Mouse (Mus musculus): ENCODE data around the gene Hist1h3c. TPM values are rescaled to one million over a fixed set of nuclear protein-coding genes. Genes with fewer than 3 reads are reported as not detected.

The Hist1h3c gene
- total and polyA plus RNA-seq, 3 experiments = 2.5 TPM; not detected in 2

GRCm38 (mm10) chr13:23695514-23695913 lies 49.9 kb downstream of the Hist1h3c start, which contains the start of gene Hist1h1t:
Gene Hist1h1t (plus strand): TSS chr13:23695814.
- intact Hi-C loops (cut with DNase I) = loop anchor here (5.0 to 10.0 kb wide), 3 partner anchors 263 to 1981 kb away; partner anchors contain the start of genes Hist1h2ah, Hist1h2ai, Hist1h2bk and Hist1h2bl
- H3K4me1 ChIP-seq (ENCODE audit: control insufficient read depth, insufficient read depth, low read length) = no peaks in the 10 kb centered on the region; the same call in 1 of the 2 replicates
- TF ChIP-seq POLR2A (IDR thresholded peaks at IDR 0.05; ENCODE audit: insufficient read depth, low read depth, low read length) (no peak), EP300 (IDR thresholded peaks at IDR 0.05; ENCODE audit: insufficient read depth, low read depth, low read length) (no peak), CTCF (IDR thresholded peaks at IDR 0.05) (no peak)
- no peaks in the 10 kb centered on the region for H3K27me3 ChIP-seq (ENCODE audit: control insufficient read depth, insufficient read depth, low read length)
- H3K4me3 ChIP-seq = no peak within 1 kb of the TSS
- 48% methylated on average over 13 of the region's 13 CpGs for WGBS
- no peak within 1 kb of the TSS for H3K9ac ChIP-seq (ENCODE audit: low read depth, low read length)
- no peaks in the 10 kb centered on the region for H3K36me3 ChIP-seq (ENCODE audit: control insufficient read depth, insufficient read depth, low read length)
- no peak within 1 kb of the TSS for H3K27ac ChIP-seq
- H3K79me2 ChIP-seq (replicated peaks; ENCODE audit: control insufficient read depth, insufficient read depth, low read length) = no peaks in the 10 kb centered on the region
- no peak for DNase-seq

Small RNA genes within 50 kb of the gene (microRNA-seq; reads per million reads assigned to microRNA genes)
- 0 reads per million in 2 experiments for gene Gm44314
- gene Gm44484 = 0 reads per million in 2 experiments

Other genes with a start within 250 kb of the Hist1h3c start
Only the 30 nearest of the 37 such genes appear.
- under 1 TPM; 0.86 to 0.91 TPM for gene Hist1h1d, start 192.3 kb downstream of the Hist1h3c start, total RNA-seq (2021)
- gene Hist1h1d, start 192.3 kb downstream of the Hist1h3c start, polyA plus RNA-seq (2012; rRNA removed) = 0.04 and 0.09 TPM in 2 replicates
- gene Hist1h3e, start 183.2 kb downstream of the Hist1h3c start, total RNA-seq (2021) = 10 to 100 TPM; 14.0 to 14.6 TPM
- gene Hist1h3e, start 183.2 kb downstream of the Hist1h3c start, polyA plus RNA-seq (2012; rRNA removed) = 1.8 and 2.0 TPM in 2 replicates
- gene Hist1h2ae, start 174.4 kb downstream of the Hist1h3c start, total RNA-seq (2021) = 1 to 10 TPM; 1.8 to 2.8 TPM
- gene Hist1h2ae, start 174.4 kb downstream of the Hist1h3c start, polyA plus RNA-seq (2012; rRNA removed) = 0.49 and 0.50 TPM in 2 replicates
- gene Hist1h2bg, start 174.2 kb downstream of the Hist1h3c start, total RNA-seq (2021) = 10 to 100 TPM; 16.4 to 19.5 TPM
- gene Hist1h2bg, start 174.2 kb downstream of the Hist1h3c start, polyA plus RNA-seq (2012; rRNA removed) = 3.3 TPM in 2 replicates
- gene Hist1h2bf, start 171.4 kb downstream of the Hist1h3c start, total RNA-seq (2021) = 1 to 10 TPM; 5.2 to 8.4 TPM
- 1.00 TPM in 1 of 2 replicates, not detected in the other for gene Hist1h2bf, start 171.4 kb downstream of the Hist1h3c start, polyA plus RNA-seq (2012; rRNA removed)
- gene Hist1h2ad, start 171.2 kb downstream of the Hist1h3c start, total RNA-seq (2021) = 1 to 10 TPM; 1.4 to 2.8 TPM
- 0.61 TPM in 1 of 2 replicates, not detected in the other for gene Hist1h2ad, start 171.2 kb downstream of the Hist1h3c start, polyA plus RNA-seq (2012; rRNA removed)
- gene Hist1h3d, start 169.8 kb downstream of the Hist1h3c start, total RNA-seq (2021) = 1 to 10 TPM; 1.5 to 2.3 TPM
- 1.1 and 1.6 TPM in 2 replicates for gene Hist1h3d, start 169.8 kb downstream of the Hist1h3c start, polyA plus RNA-seq (2012; rRNA removed)
- 10 to 100 TPM; 47.3 to 51.7 TPM for gene Hist1h4d, start 164.0 kb downstream of the Hist1h3c start, total RNA-seq (2021)
- 1.7 and 2.5 TPM in 2 replicates for gene Hist1h4d, start 164.0 kb downstream of the Hist1h3c start, polyA plus RNA-seq (2012; rRNA removed)
- gene Hist1h2be, start 124.5 kb downstream of the Hist1h3c start, total RNA-seq (2021) = 1 to 10 TPM; 8.8 to 9.8 TPM
- gene Hist1h2be, start 124.5 kb downstream of the Hist1h3c start, polyA plus RNA-seq (2012; rRNA removed) = 2.4 and 4.9 TPM in 2 replicates
- 10 to 100 TPM; 20.4 to 28.8 TPM for gene Hist1h1e, start 123.0 kb downstream of the Hist1h3c start, total RNA-seq (2021)
- gene Hist1h1e, start 123.0 kb downstream of the Hist1h3c start, polyA plus RNA-seq (2012; rRNA removed) = 1.3 and 3.2 TPM in 2 replicates
- 1 to 10 TPM; 1.3 to 1.6 TPM for gene Hist1h2ac, start 61.7 kb downstream of the Hist1h3c start, total RNA-seq (2021)
- gene Hist1h2ac, start 61.7 kb downstream of the Hist1h3c start, polyA plus RNA-seq (2012; rRNA removed) = 0.57 and 0.76 TPM in 2 replicates
- gene Hist1h2bc, start 61.4 kb downstream of the Hist1h3c start, total RNA-seq (2021) = 10 to 100 TPM; 73.4 to 78.7 TPM
- gene Hist1h2bc, start 61.4 kb downstream of the Hist1h3c start, polyA plus RNA-seq (2012; rRNA removed) = 119 and 135 TPM in 2 replicates
- not detected for gene Hist1h1t, start 49.8 kb downstream of the Hist1h3c start, total RNA-seq (2021)
- not detected in 2 replicates for gene Hist1h1t, start 49.8 kb downstream of the Hist1h3c start, polyA plus RNA-seq (2012; rRNA removed)
- gene Hist1h4c, start 47.1 kb downstream of the Hist1h3c start, total RNA-seq (2021) = 10 to 100 TPM; 42.3 to 45.8 TPM
- gene Hist1h4c, start 47.1 kb downstream of the Hist1h3c start, polyA plus RNA-seq (2012; rRNA removed) = 1.5 and 3.2 TPM in 2 replicates
- 10 to 100 TPM; 58.9 to 62.8 TPM for gene Hfe, start 34.7 kb downstream of the Hist1h3c start, total RNA-seq (2021)
- 16.8 and 21.1 TPM in 2 replicates for gene Hfe, start 34.7 kb downstream of the Hist1h3c start, polyA plus RNA-seq (2012; rRNA removed)
- gene Hist1h1c, start 6.8 kb downstream of the Hist1h3c start, total RNA-seq (2021) = 100 to 1,000 TPM; 147 to 185 TPM
- 55.5 and 80.0 TPM in 2 replicates for gene Hist1h1c, start 6.8 kb downstream of the Hist1h3c start, polyA plus RNA-seq (2012; rRNA removed)
- 1 to 10 TPM; 3.2 to 4.9 TPM for gene Hist1h2bb, start 1.1 kb upstream of the Hist1h3c start, total RNA-seq (2021)
- 0.47 and 0.76 TPM in 2 replicates for gene Hist1h2bb, start 1.1 kb upstream of the Hist1h3c start, polyA plus RNA-seq (2012; rRNA removed)
- 1 to 10 TPM; 4.4 to 6.7 TPM for gene Hist1h2ab, start 5.5 kb upstream of the Hist1h3c start, total RNA-seq (2021)
- gene Hist1h2ab, start 5.5 kb upstream of the Hist1h3c start, polyA plus RNA-seq (2012; rRNA removed) = 0.51 TPM in 1 of 2 replicates, not detected in the other
- gene Hist1h3b, start 6.7 kb upstream of the Hist1h3c start, total RNA-seq (2021) = 1 to 10 TPM; 6.4 to 8.0 TPM
- 1.7 TPM in 1 of 2 replicates, not detected in the other for gene Hist1h3b, start 6.7 kb upstream of the Hist1h3c start, polyA plus RNA-seq (2012; rRNA removed)
- 10 to 100 TPM in 1 of 2 experiments, 1 to 10 TPM in 1; 4.9 to 11.3 TPM for gene Hist1h4b, start 11.4 kb upstream of the Hist1h3c start, total RNA-seq (2021)
- gene Hist1h4b, start 11.4 kb upstream of the Hist1h3c start, polyA plus RNA-seq (2012; rRNA removed) = 1.1 TPM in 1 of 2 replicates, not detected in the other
- 1 to 10 TPM; 6.2 to 7.2 TPM for gene Hist1h4a, start 15.6 kb upstream of the Hist1h3c start, total RNA-seq (2021)
- 0.47 TPM in 1 of 2 replicates, not detected in the other for gene Hist1h4a, start 15.6 kb upstream of the Hist1h3c start, polyA plus RNA-seq (2012; rRNA removed)
- gene Hist1h3a, start 16.8 kb upstream of the Hist1h3c start, total RNA-seq (2021) = 1 to 10 TPM; 5.1 to 8.9 TPM
- gene Hist1h3a, start 16.8 kb upstream of the Hist1h3c start, polyA plus RNA-seq (2012; rRNA removed) = not detected in 2 replicates
- gene Hist1h1a, start 18.1 kb upstream of the Hist1h3c start, total RNA-seq (2021) = 1 to 10 TPM; 2.0 to 3.4 TPM
- gene Hist1h1a, start 18.1 kb upstream of the Hist1h3c start, polyA plus RNA-seq (2012; rRNA removed) = 0.21 and 0.26 TPM in 2 replicates
- under 1 TPM in 1 of 2 experiments, not detected in 1; 0.11 TPM for gene Trim38, start 24.3 kb upstream of the Hist1h3c start, total RNA-seq (2021)
- 0.08 and 0.12 TPM in 2 replicates for gene Trim38, start 24.3 kb upstream of the Hist1h3c start, polyA plus RNA-seq (2012; rRNA removed)
- gene Slc17a2, start 61.4 kb upstream of the Hist1h3c start, total RNA-seq (2021) = not detected
- gene Slc17a2, start 61.4 kb upstream of the Hist1h3c start, polyA plus RNA-seq (2012; rRNA removed) = 0.06 and 0.09 TPM in 2 replicates
- not detected for gene Slc17a3, start 93.8 kb upstream of the Hist1h3c start, total RNA-seq (2021)
- not detected in 2 replicates for gene Slc17a3, start 93.8 kb upstream of the Hist1h3c start, polyA plus RNA-seq (2012; rRNA removed)
- not detected for gene Slc17a1, start 122.1 kb upstream of the Hist1h3c start, total RNA-seq (2021)
- gene Slc17a1, start 122.1 kb upstream of the Hist1h3c start, polyA plus RNA-seq (2012; rRNA removed) = not detected in 2 replicates
- gene Slc17a4, start 169.4 kb upstream of the Hist1h3c start, total RNA-seq (2021) = not detected
- not detected in 2 replicates for gene Slc17a4, start 169.4 kb upstream of the Hist1h3c start, polyA plus RNA-seq (2012; rRNA removed)
- not detected for gene Hist1h2ba, start 188.6 kb upstream of the Hist1h3c start, total RNA-seq (2021)
- not detected in 2 replicates for gene Hist1h2ba, start 188.6 kb upstream of the Hist1h3c start, polyA plus RNA-seq (2012; rRNA removed)
- not detected for gene Hist1h2aa, start 188.9 kb upstream of the Hist1h3c start, total RNA-seq (2021)
- not detected in 2 replicates for gene Hist1h2aa, start 188.9 kb upstream of the Hist1h3c start, polyA plus RNA-seq (2012; rRNA removed)